Mouse (Mus musculus): ENCODE results near the gene Arpp19.

Arpp19 gene

GRCm38 (mm10) chr9:75037451-75038356, at the start of gene Arpp19:
Gene Arpp19, plus strand, starts transcription at chr9:75037614.
- DNase-seq = peak; percentile 89

DNA sequence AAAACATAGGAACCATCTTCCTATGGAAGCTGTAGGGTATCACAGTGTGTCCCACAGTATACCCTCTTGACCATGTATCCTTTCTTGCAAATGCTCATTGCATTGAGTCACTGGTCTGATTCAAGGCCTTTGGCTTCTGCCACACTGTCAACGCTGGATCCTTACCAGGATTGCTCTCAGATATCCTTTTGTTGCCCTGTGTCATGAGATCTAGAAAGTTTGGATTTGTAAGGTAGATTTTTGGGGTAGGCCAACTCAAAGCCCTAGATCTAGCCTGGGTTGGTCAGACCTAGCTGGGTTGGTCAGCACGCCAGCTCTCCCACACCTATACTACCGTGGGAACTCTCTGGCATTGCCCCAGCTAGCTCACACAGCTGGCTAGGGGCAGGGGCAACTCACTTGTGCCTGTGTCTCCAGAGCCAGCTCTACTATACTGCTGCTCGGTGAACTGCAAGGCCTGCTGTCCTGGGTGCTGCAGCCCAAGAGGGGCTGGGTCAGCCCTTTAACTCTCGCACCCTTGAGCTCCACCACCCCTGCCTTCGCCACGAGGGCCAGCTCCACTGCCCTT, 48.4 kb upstream of the Arpp19 start:
- DNase-seq = no peak

GRCm38 (mm10) chr9:74989990-74990389, 47.4 kb upstream of the Arpp19 start:
- no peak for DNase-seq

- DNase-seq = no peak
Measured at GRCm38 (mm10) chr9:74994611-74995257, 42.7 kb upstream of the Arpp19 start.

DNA sequence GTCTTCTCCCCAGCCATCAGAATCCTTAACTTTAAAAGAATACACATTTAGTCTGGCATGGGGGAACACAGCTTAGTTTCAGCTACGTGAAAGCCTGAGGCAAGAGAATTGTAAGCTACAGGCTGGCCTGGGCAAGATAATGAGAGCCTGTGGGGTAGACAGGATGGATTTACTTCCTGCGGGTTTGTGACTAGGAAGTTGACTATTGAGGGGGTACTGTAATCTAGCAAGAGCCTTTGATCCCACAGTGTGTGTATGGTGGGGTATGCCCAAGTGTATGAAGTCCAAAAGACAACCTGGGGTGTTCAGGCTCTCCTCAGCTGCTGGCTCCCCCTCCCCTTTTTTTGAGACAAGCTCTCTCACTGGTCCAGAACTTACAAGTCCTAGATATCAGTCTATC, 41.1 kb upstream of the Arpp19 start:
- DNase-seq = no peak

DNA sequence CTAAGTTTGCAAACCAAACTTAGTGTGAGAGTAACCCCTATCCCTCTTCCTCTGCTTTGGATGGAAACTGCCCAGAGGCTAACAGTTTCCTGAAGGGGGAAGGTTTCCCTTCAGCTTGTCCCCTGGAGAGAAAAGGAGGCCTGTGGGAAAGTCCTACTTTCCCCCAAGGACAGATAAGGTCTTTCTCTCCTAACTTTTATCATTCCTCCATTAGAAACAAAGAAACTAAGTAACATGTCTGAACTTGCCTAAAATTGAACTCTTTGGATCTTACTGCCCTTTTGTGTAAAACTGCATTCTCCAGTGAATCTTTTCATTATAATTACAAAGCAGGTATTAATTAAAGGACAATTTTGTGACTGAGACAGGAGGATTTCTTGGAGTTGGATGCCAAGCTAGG, 39.4 kb upstream of the Arpp19 start:
- DNase-seq = no peak

DNA sequence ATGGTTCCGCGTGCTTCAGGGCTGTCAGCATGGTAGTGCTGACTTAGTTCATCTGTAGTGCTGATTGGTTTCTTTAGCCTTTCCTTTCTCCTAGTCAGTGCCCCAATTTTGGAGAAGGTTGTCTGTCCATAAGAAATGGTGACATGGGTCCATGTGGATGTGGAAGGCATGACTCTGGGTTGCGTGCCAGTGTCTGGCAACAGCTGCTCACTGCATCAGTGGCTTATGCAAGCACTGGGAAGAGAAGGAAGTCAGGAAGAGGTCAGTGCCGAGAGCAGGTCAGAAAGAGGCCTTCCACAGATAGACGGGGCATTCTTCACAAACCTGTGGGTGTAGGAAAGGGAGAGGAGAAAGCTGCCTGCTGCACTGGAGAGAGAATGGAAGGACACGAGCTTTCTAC, 36.4 kb upstream of the Arpp19 start:
- no peak for DNase-seq

DNA sequence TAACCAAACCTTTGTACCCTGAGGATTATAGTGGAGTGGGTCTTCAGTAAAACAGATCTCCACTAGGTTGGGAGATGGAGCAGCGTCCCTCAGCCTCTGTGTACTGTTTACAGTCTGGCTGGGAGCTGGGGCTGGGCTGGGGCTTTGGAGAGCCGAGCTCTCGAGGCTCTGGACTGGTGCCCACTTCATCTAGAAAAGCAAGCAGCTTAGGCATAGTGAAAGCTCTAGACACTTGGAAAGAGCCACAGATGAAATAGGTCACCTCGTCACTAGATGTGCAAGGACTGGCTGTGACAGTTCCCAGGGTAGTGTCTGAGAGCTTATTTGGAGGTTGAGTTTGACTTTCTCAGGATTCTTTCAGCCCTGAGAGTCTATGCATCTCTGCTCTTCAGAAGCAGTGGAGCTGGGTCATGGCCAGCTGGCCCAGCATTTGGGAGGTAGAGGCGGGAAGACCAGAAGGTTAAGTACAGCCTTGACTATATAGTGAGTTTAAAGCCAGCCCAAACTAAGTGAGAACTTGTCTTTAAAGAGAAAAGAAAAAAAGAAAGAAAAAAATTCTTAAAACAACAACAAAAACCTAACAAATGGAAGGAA, 35.7 kb upstream of the Arpp19 start:
- DNase-seq = no peak

GRCm38 (mm10) chr9:75002262-75002661, 35.2 kb upstream of the Arpp19 start:
- DNase-seq = no peak

DNA sequence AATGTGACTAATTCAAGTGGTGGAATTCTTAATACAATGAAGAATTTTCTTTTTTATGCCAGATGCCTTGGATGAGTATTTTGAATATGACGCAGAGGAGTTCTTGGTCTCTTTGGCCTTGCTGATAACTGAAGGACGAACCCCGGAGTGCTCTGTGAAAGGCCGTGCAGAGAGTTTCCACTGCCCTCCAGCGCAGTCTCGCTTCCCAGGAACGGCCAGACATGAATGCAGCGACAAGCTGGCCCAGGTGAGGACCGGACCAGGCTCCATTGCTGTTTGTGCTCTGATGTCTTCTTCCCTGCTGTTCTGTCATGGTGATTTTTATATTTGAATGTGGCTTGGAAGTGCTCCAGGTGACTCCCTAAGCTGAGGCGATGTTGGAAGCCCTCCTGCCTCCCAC, 33.2 kb upstream of the Arpp19 start:
- no peak for DNase-seq

- DNase-seq = no peak
Measured at GRCm38 (mm10) chr9:75016591-75016990, 20.8 kb upstream of the Arpp19 start.

GRCm38 (mm10) chr9:75019181-75019580, 18.2 kb upstream of the Arpp19 start:
- no peak for DNase-seq

GRCm38 (mm10) chr9:75019592-75019991, 17.8 kb upstream of the Arpp19 start:
- DNase-seq = no peak

DNA sequence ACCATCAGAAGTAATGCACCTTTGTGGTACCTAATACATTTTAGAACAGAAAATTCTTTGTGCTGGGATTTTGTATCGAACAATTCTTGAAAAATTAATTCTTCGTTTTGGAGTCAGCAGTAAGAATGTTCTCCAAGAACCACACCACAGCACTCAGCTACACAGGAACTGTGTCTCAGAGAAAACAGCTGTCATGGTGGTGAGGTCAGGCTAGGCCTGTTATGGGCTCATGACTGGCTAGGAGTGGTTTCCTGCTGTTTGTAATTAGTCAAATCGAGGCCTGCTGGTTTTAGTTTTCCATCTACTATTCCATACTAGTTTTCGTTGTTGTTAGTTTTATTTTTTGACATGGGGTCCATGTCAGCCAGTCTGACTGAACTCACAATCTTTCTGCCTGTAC, 16.9 kb upstream of the Arpp19 start:
- no peak for DNase-seq

- no peak for DNase-seq
Measured at GRCm38 (mm10) chr9:75022546-75022945, 14.9 kb upstream of the Arpp19 start.

DNA sequence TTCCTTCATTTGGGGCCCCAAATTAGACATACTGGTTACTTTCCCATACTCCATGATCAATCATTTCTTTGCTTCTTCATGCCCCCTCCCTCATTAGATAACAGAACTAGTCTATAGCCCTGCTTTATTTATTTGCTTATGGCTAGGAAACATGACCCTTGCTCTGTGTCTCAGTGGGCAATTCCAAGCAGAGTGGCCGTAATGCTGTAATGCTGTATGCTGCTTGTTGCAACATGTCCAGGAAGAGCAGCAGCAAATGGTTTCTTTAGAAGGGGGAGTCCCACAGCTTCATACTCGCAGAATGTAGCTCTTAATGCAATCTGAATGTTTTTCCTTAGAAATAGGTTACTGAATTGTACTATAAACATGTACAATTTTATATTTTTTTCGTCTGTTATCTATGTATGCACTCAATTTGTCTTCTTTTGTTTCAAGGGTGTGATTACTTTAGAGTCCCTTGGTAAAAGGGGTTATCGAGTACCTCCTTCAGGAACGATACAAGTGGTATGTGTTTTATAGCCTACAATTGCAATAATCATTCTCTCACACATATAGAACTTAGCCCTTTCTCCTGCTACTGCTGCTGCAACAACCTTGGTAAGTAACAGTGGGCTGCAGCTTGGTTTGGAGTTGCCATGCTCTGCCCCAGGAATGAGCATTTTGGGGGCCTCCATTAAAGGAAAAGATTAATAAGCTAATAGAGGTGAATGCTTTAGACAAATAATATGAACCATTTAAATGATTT, 14.1 kb upstream of the Arpp19 start:
- DNase-seq = no peak

DNA sequence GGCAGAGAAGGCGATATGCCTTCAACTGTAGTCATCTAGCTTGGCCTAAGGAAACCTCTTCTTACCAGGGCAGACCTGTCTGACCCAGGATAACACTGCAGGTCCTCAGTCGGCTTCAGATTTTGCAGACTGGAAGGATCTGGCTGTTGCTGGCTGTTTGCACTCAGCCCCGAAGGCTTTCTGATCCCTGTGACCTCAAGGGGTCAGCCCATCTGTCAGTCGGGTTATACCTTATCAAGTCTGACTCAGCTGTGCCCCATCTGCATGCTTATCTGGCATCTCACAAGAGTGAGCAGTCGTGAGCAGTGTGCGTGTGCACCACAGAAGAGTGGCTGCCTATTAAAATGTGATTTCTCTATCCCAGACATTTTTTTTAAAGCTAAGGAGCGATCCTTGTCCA, 13.3 kb upstream of the Arpp19 start:
- no peak for DNase-seq

GRCm38 (mm10) chr9:75025689-75026088, 11.7 kb upstream of the Arpp19 start:
- peak; percentile 34 for DNase-seq

GRCm38 (mm10) chr9:75032408-75032807, 5.0 kb upstream of the Arpp19 start:
- no peak for DNase-seq

DNA sequence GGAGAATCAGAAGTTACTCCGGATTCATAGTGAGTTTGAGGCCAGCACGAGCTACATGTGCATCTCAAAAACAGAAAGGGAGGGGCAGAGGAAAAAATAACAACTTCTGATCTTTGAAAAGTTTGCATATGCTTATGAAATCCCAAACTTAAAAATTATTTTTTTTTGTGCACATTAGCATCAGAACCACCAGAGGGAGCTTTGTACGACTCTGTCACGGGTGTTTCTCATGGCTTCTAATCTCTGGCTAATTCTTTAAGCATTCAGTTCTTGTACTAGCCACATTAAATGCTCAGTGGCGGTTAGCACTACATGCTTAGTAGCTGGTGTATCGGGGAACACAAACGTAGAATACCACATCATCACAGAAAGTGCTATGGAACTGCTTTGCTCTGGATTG, 4.3 kb upstream of the Arpp19 start:
- no peak for DNase-seq

GRCm38 (mm10) chr9:75034691-75035090, 2.7 kb upstream of the Arpp19 start:
- no peak for DNase-seq

DNA sequence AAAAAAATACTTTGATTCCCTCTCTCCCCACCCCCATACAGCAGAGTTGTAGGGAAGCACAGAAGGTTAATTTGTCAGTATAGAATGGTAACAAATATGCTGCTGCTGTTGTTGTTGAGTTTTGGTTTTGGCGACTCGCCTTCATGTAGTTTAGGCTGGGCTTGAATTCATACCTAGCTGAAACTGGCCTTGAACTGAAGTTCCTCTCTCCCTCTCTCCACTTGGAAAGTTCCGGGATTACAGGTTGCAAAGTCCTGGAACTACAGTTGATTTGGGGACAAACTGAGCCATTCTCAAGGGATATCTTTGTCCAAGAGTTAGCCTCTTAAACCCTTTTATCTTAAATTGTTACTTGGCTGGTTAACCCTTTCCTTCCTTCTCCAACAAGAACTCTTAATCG, 1.5 kb upstream of the Arpp19 start:
- DNase-seq = no peak

DNA sequence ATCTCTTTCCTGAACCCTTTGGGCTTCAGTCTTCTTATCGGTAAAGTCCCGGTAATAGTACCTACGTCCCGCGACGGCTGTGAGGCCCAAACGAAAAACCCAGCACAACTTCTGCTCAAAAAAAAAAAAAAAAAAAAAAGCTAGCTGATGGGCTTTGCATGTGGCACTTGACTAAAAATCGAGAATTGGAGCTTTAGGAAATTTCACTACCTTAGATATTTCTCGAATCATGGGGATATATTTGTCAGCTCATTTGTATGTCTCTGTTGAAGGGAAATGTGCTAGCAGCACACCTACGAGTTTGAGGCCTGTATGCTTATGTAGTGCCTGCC, 909 bp downstream of the Arpp19 start:
- no peak for DNase-seq
